Mouse (Mus musculus) brain, adult 10 weeks (tissue): ENCODE results near the gene C87414. TPM values are rescaled to one million over a fixed set of nuclear protein-coding genes. Genes with fewer than 3 reads are reported as not detected.

Experiments
- polyA plus RNA-seq: library from polyadenylated mRNA; stranded (reverse); fragments of 350-450 nt; fragmentation: Illumina TruSeq; extraction: RNeasy Lipid Tissue Mini Kit (QIAGEN cat#74804); gene quantifications from one replicate; pipeline ENCODE4 v1.2.3, GENCODE M21; 2015; ENCODE audit warnings: low read depth, low replicate concordance

Gene C87414
- not detected for polyA plus RNA-seq

DNA sequence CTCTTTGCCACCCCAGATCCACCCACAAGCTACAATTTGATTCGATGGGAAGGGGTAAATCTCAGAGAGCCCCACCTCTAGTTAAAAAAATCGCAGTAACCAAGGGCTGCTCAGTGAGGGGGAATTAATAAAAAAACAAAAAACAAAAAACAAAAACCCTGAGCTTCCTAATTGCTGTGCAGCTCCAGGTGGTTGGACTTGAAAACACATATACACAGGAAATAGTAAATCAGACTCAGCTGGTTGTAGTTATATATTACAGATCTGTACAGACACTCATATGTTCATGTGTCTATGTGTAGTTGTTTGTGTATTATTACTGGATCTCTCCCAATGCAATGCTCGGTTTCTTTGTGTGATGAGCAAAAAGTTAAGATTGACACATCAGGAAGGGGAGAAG is at the start of gene C87414:
Gene C87414, minus strand, starts transcription at position 101 of the 400 bp plus-strand sequence.

Other genes starting within 250 kb of the C87414 start
- not detected for gene Gm16427, start 131.4 kb downstream of the C87414 start, polyA plus RNA-seq
- not detected for gene Gm7792, start 172.2 kb upstream of the C87414 start, polyA plus RNA-seq